Mouse (Mus musculus) thymus, adult 2 months (tissue): ENCODE data around the gene Galnt7. TPM values are rescaled to one million over a fixed set of nuclear protein-coding genes. Genes with fewer than 3 reads are reported as not detected.

Experiments used
- DNase-seq: peaks from one replicate; pipeline ENCODE4 v3.0.0; 2021
- H3K27ac ChIP-seq: fragments of 200-500 bp; 2 replicates; pipeline ENCODE4 v1.5.1; 2012; ENCODE audit warnings: low read length, control low read depth; ENCODE audit not compliant: control insufficient read depth, insufficient read depth
- H3K27me3 ChIP-seq: fragments of 200-500 bp; 2 replicates; pipeline ENCODE4 v1.6.1; 2012; ENCODE audit warnings: mild to moderate bottlenecking, low read length, moderate library complexity, mixed read lengths; ENCODE audit not compliant: control insufficient read depth, insufficient read depth
- H3K36me3 ChIP-seq: fragments of 200-500 bp; 2 replicates; pipeline ENCODE4 v1.6.1; 2012; ENCODE audit warnings: mild to moderate bottlenecking, low read length, moderate library complexity; ENCODE audit not compliant: control insufficient read depth, insufficient read depth
- H3K4me1 ChIP-seq: fragments of 200-500 bp; replicated peaks from 2 replicates; pipeline ENCODE4 v1.6.1; 2012; ENCODE audit warnings: low read length; ENCODE audit not compliant: control insufficient read depth, insufficient read depth
- H3K4me3 ChIP-seq: fragments of 200-500 bp; 2 replicates; pipeline ENCODE4 v1.5.1; 2012; ENCODE audit warnings: mild to moderate bottlenecking, low read length, control low read depth, moderate library complexity; ENCODE audit not compliant: control insufficient read depth, insufficient read depth
- CTCF ChIP-seq: fragments of 200-500 bp; IDR thresholded peaks from 2 replicates; pipeline ENCODE4 v1.5.1; 2012; ENCODE audit warnings: mild to moderate bottlenecking, control low read depth, low read length, moderate library complexity, borderline replicate concordance; ENCODE audit not compliant: control insufficient read depth, poor library complexity, insufficient read depth; ENCODE audit errors: extremely low read depth
- POLR2A ChIP-seq: fragments of 200-500 bp; IDR thresholded peaks from 2 replicates; pipeline ENCODE4 v1.6.1; 2012; ENCODE audit warnings: mild to moderate bottlenecking, low read length, control low read depth, moderate library complexity; ENCODE audit not compliant: control insufficient read depth, poor library complexity, insufficient read depth; ENCODE audit errors: extremely low read depth
- WGBS: fragments of 180-500 bp; shearing (Covaris S2); methylation state at CpG from one replicate; pipeline ENCODE4 v1.1.7; 2018; 5-methylcytosine and 5-hydroxymethylcytosine counted together
- polyA plus RNA-seq: library from polyadenylated mRNA; depleted of rRNA; stranded (reverse); fragments of >200 nt; gene quantifications from 2 replicates; pipeline ENCODE4 v1.2.3, GENCODE M21; 2012

The Galnt7 gene
- polyA plus RNA-seq, 1 experiment: 9.1 TPM

- Histone ChIP-seq H3K4me3 (no peak overlapping the region), H3K4me1 (peaks cover 37% of the 10 kb centered on the region), H3K27ac (peak overlapping the region; percentile 46; the same call in 1 of the 2 replicates), H3K36me3 (no peaks in the 10 kb centered on the region; the same call in 1 of the 2 replicates), H3K27me3 (no peaks in the 10 kb centered on the region)
- peak; percentile 84 for DNase-seq
- TF ChIP-seq POLR2A (0 out of 2 replicates have a peak, but pooled peaks have one; percentile 28), CTCF (peak; percentile 30; the same call in 1 of the 2 replicates)
- WGBS: 9% methylated on average over 6 of the region's 6 CpGs
Observed at GRCm38 (mm10) chr8:57579845-57580244, 73.0 kb downstream of the Galnt7 start.

- DNase-seq: no peak
- peaks cover 37% of the 10 kb centered on the region for H3K4me1 ChIP-seq
- no peak for TF ChIP-seq POLR2A
- 66% methylated on average over 5 of the region's 5 CpGs for WGBS
- peak overlapping the region; percentile 62 for H3K27ac ChIP-seq
- H3K36me3 ChIP-seq: no peaks in the 10 kb centered on the region
- no peak overlapping the region for H3K4me3 ChIP-seq
- no peaks in the 10 kb centered on the region for H3K27me3 ChIP-seq
Observed at GRCm38 (mm10) chr8:57577301-57577700, 75.5 kb downstream of the Galnt7 start.

- H3K36me3 ChIP-seq: no peaks in the 10 kb centered on the region
- H3K4me1 ChIP-seq: peaks cover 33% of the 10 kb centered on the region
- TF ChIP-seq CTCF (no peak), POLR2A (no peak)
- no peak overlapping the region for H3K4me3 ChIP-seq
- H3K27ac ChIP-seq: peak overlapping the region; percentile 60
- H3K27me3 ChIP-seq: no peaks in the 10 kb centered on the region
- WGBS: 4% methylated on average over 7 of the region's 7 CpGs
- peak; percentile 52 for DNase-seq
Observed at GRCm38 (mm10) chr8:57576238-57576637, 76.6 kb downstream of the Galnt7 start.

GRCm38 (mm10) chr8:57575336-57575735, 77.5 kb downstream of the Galnt7 start:
- no peaks in the 10 kb centered on the region; the same call in 1 of the 2 replicates for H3K27me3 ChIP-seq
- peak; percentile 56 for DNase-seq
- H3K27ac ChIP-seq: peak overlapping the region; percentile 59
- no peak overlapping the region for H3K4me3 ChIP-seq
- TF ChIP-seq POLR2A (no peak), CTCF (no peak)
- H3K4me1 ChIP-seq: peaks cover 28% of the 10 kb centered on the region
- 68% methylated on average over 9 of the region's 9 CpGs for WGBS
- H3K36me3 ChIP-seq: no peaks in the 10 kb centered on the region

GRCm38 (mm10) chr8:57574398-57574797, 78.4 kb downstream of the Galnt7 start:
- TF ChIP-seq POLR2A (no peak), CTCF (peak; percentile 95)
- H3K27ac ChIP-seq: no peak overlapping the region
- no peak overlapping the region for H3K4me3 ChIP-seq
- DNase-seq: peak; percentile 82
- H3K36me3 ChIP-seq: no peaks in the 10 kb centered on the region
- WGBS: 6% methylated on average over 7 of the region's 7 CpGs
- H3K27me3 ChIP-seq: no peaks in the 10 kb centered on the region; the same call in 1 of the 2 replicates
- peaks cover 26% of the 10 kb centered on the region for H3K4me1 ChIP-seq

- Histone ChIP-seq H3K27me3 (no peaks in the 10 kb centered on the region; the same call in 1 of the 2 replicates), H3K4me1 (peaks cover 26% of the 10 kb centered on the region), H3K4me3 (no peak overlapping the region), H3K27ac (no peak overlapping the region), H3K36me3 (no peaks in the 10 kb centered on the region)
- no peak for TF ChIP-seq CTCF
- no peak for TF ChIP-seq POLR2A
- WGBS: 91% methylated on average over 6 of the region's 6 CpGs
- no peak for DNase-seq
Observed at GRCm38 (mm10) chr8:57573844-57574243, 79.0 kb downstream of the Galnt7 start.

- Histone ChIP-seq H3K4me1 (no peaks in the 10 kb centered on the region), H3K27me3 (no peaks in the 10 kb centered on the region; the same call in 1 of the 2 replicates), H3K4me3 (no peak overlapping the region), H3K27ac (no peak overlapping the region), H3K36me3 (no peaks in the 10 kb centered on the region)
- TF ChIP-seq CTCF: no peak
- TF ChIP-seq POLR2A: no peak
- DNase-seq: no peak
- 93% methylated on average over 6 of the region's 6 CpGs for WGBS
Observed at GRCm38 (mm10) chr8:57569886-57570285, 82.9 kb downstream of the Galnt7 start.
